In genomic region chr3:64987665-64988064, GRCm38 (mm10) we compare ENCODE assay signal across 10 mouse cellular contexts.
DNase-seq lines count a peak whose midpoint lies in the region; ATAC-seq and TF ChIP-seq lines count a peak whose summit lies in the region.
"Had no signal": no experiment of that assay in that cellular context is flagged by ENCODE, and none has a peak within 500 bp of the region (broad histone marks: within the 10 kb centered on the region; RNA-seq: fewer than 3 reads in every experiment).

No protein-coding gene starts in this region.

- WGBS in kidney, embryonic 14.5 days = 79% methylated on average over 1 of the region's 1 CpGs
- WGBS in kidney, adult 2 months = 75% methylated on average over 1 of the region's 1 CpGs
- WGBS in cerebellum, adult 2 months = 69% methylated on average over 1 of the region's 1 CpGs

- no peak overlapping the region for H3K9ac ChIP-seq in kidney, embryonic 14.5 days (ENCODE audit: low read depth, low read length)
- H3K9ac ChIP-seq: heart, embryonic 13.5 days; limb, embryonic 12.5 days had no signal

- no peaks in the 10 kb centered on the region for H3K4me1 ChIP-seq in kidney, embryonic 14.5 days (ENCODE audit: control insufficient read depth, insufficient read depth, low read length)
- no peaks in the 10 kb centered on the region for H3K4me1 ChIP-seq in kidney, adult 2 months (ENCODE audit: control insufficient read depth, insufficient read depth, low read length)
- H3K4me1 ChIP-seq in cerebellum, adult 2 months (ENCODE audit: control insufficient read depth, insufficient read depth, low read length) = no peaks in the 10 kb centered on the region
- H3K4me1 ChIP-seq: heart, embryonic 13.5 days; limb, embryonic 12.5 days had no signal

- H3K27me3 ChIP-seq in kidney, embryonic 14.5 days (ENCODE audit: control insufficient read depth, insufficient read depth, low read length) = no peaks in the 10 kb centered on the region
- no peaks in the 10 kb centered on the region for H3K27me3 ChIP-seq in kidney, adult 2 months (replicated peaks; ENCODE audit: control insufficient read depth, insufficient read depth, low read length)
- H3K27me3 ChIP-seq in cerebellum, adult 2 months (ENCODE audit: control insufficient read depth, insufficient read depth, low read length) = no peaks in the 10 kb centered on the region
- H3K27me3 ChIP-seq: heart, embryonic 13.5 days; limb, embryonic 12.5 days had no signal

- H3K36me3 ChIP-seq in kidney, embryonic 14.5 days (ENCODE audit: control insufficient read depth, insufficient read depth, low read length) = no peaks in the 10 kb centered on the region
- no peaks in the 10 kb centered on the region for H3K36me3 ChIP-seq in kidney, adult 2 months (ENCODE audit: control insufficient read depth, insufficient read depth, low read length)
- H3K36me3 ChIP-seq: heart, embryonic 13.5 days; limb, embryonic 12.5 days had no signal

- H3K4me2 ChIP-seq in kidney, embryonic 14.5 days (replicated peaks; ENCODE audit: low read depth, low read length) = no peak overlapping the region
- H3K4me2 ChIP-seq: heart, embryonic 13.5 days; limb, embryonic 12.5 days had no signal

- no peak for TF ChIP-seq CTCF in kidney, adult 2 months (conservative IDR thresholded peaks at IDR 0.05; ENCODE audit: insufficient read depth, insufficient read length, low read depth, low read length)
- peak; percentile 75 for TF ChIP-seq CTCF in cerebellum, adult 2 months (IDR thresholded peaks at IDR 0.05; ENCODE audit: borderline replicate concordance, insufficient read depth, low read depth, low read length)

- no peak overlapping the region for H3K4me3 ChIP-seq in kidney, embryonic 14.5 days (ENCODE audit: low read length)
- no peak overlapping the region for H3K4me3 ChIP-seq in kidney, adult 2 months (ENCODE audit: insufficient read depth, low read depth, low read length)
- no peak overlapping the region for H3K4me3 ChIP-seq in cerebellum, adult 2 months (replicated peaks; ENCODE audit: insufficient read depth, low read depth, low read length)
- H3K4me3 ChIP-seq: heart, embryonic 13.5 days; limb, embryonic 12.5 days had no signal

- no peak for TF ChIP-seq POLR2A in kidney, adult 2 months (IDR thresholded peaks at IDR 0.05; ENCODE audit: low read depth, low read length)
- no peak for TF ChIP-seq POLR2A in cerebellum, adult 2 months (IDR thresholded peaks at IDR 0.05; ENCODE audit: borderline replicate concordance, insufficient read depth, low read length)

- no peak for DNase-seq in kidney, adult 2 months
- peak; percentile 51 for DNase-seq in NIH3T3 (ENCODE audit: low read depth)
- DNase-seq in cerebellum, adult 2 months = peak; percentile 25 to 37
- peak; percentile 22 to 33 for DNase-seq in left cerebral cortex, postnatal 14 days (ENCODE audit: low spot score in 2 of 2)
- DNase-seq in urinary bladder, postnatal 25 days (ENCODE audit: low spot score) = no peak
- no peak for DNase-seq in thymus, postnatal 4 days

- 0 out of 2 replicates have a peak, but pooled peaks cover 2% of the 10 kb centered on the region for H3K9me3 ChIP-seq in kidney, embryonic 14.5 days (ENCODE audit: control insufficient read depth, low read length)
- H3K9me3 ChIP-seq: heart, embryonic 13.5 days had no signal

- 0 out of 2 replicates have a peak, but pooled peaks have one; percentile 46 for ATAC-seq in kidney, embryonic 14.5 days (ENCODE audit: low FRiP score, low TSS enrichment)
- no peak for ATAC-seq in megakaryocyte, adult 5-6 weeks (ENCODE audit: poor library complexity, severe bottlenecking)

- intact Hi-C loops in left cerebral cortex, postnatal 14 days (cut with DNase I) = loop anchor here (5.0 kb wide), 3 partner anchors 120 to 945 kb away; partner anchors contain the start of gene Kcnab1

- no peak overlapping the region for H3K27ac ChIP-seq in kidney, embryonic 14.5 days (ENCODE audit: low read depth, low read length)
- H3K27ac ChIP-seq in kidney, adult 2 months (ENCODE audit: insufficient read depth, low read depth, low read length) = no peak overlapping the region
- no peak overlapping the region for H3K27ac ChIP-seq in cerebellum, adult 2 months (ENCODE audit: insufficient read depth, low read length)
- H3K27ac ChIP-seq: heart, embryonic 13.5 days; limb, embryonic 12.5 days had no signal

Comparison
In these comparisons a context has a peak if more than half of its experiments do, and no peak if none do; other contexts are left out.
1. DNase-seq: peak in NIH3T3 (single experiment), cerebellum, adult 2 months (2 of 2) and left cerebral cortex, postnatal 14 days (2 of 2); none in kidney, adult 2 months (single experiment), urinary bladder, postnatal 25 days (single experiment) and thymus, postnatal 4 days (single experiment).